Mouse (Mus musculus) retina, embryonic 14.5 days (tissue): Measurements from ENCODE around the gene Morf4l2.
"Not testable (repeated sequence)": the region's sequence is repeated elsewhere in the genome, so short reads cannot be mapped to it uniquely, and the experiment has no call there.

Source experiments
- DNase-seq: peaks from one replicate; pipeline ENCODE4 v3.0.0-alpha.2; 2015; ENCODE audit warnings: low spot score

The Morf4l2 gene

DNA sequence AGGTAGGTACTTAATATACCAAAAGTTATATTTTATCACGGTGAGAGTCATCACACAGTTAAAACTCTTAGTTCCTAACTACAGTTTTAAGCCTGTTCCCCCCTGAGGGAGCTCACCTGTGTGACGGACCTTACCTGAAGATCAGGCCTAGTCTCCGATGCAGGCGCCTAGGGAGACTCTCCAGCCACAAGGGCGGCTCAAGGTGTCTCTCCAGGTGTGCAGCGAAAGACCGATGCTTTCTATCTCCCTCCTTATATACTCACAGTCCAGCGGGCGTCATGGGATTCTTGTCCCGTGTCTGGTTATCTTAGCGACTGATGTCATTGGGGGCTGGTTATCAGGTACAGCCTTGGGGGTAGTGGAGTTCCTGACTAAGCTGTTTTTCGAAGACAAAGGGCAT lies at the start of gene Morf4l2:
Gene Morf4l2, minus strand, starts transcription at position 232 of the 400 bp plus-strand sequence.
- no peak for DNase-seq

DNA sequence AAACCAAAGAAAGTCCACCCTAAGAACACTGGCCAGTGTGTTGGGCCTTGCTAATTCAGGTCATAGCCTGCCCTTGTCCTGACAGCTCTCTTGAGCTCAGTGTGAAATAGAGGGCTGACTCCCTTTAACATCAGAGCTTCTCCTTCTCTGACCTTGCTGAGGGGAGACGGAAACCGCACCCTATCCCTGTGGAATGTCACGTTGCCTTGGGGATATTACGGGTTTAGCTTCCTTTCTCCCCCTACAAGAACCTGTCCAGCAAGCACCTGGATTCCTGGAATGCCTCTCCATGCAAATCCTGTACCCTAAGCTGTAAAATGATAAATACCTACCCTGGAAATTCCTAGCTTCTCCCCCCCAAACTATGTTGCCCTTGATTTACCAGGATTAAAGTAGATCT lies 46.0 kb upstream of the Morf4l2 start:
- DNase-seq: no peak

DNA sequence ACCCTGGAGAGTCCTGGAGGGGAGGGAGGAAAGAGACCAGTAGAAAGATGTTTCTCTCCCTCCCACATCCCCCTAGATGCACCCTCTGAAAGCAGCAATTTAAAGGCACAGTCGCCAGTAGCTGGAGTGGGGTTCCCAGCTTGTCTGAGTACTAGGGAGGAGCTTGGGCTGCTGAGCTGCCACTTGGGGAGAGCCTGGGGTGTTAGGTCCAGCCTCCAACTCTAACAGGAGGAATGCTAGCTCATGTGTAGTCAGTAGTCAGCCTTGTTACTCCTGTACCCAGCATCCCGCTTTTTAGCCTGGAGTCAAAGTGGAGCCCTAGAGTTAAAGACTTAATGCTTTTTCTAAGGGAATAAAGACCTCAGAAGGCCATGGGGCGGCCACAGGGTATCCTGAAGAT lies 36.6 kb upstream of the Morf4l2 start, which contains the start of gene Glra4:
Gene Glra4, minus strand, starts transcription at position 101 of the 400 bp plus-strand sequence.
- no peak for DNase-seq

DNA sequence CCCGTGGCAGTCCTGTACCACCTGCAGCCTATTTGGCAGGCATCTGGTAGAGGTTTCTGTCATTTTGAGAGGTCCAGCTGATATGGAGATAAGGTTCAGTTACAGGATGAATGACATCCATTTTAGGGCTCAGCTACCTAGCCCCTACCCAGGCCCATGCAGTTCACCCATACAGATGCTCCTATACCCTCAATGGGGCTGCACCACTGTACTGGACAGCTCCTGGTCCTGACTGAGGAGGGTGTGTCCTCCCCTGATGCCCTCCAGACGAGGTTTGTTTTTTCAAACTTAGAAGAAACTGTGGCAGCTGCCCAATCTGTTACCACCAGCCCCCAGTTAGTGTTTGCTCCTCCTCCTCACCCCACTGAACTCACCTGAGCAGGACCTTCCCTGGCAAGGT lies 35.8 kb upstream of the Morf4l2 start:
- no peak for DNase-seq

DNA sequence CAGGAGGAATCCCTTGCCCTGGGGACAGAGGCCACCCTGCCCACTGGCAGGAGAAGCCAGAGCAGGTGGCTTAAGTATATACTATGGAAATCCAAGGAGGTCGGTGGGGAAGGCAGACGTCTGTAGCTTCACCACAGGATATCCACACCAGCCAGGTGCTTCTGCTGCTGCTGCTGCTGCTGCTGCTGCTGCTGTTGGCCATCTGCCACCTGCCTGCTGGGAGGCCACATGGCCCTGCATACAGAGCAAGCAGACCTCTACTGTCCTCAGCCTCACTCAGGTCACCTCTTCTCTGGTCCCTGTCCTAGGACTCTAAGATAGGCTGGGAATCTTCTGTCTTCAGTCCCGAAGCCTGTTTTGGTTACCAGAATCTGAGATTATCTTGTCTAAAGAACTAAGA lies 34.6 kb upstream of the Morf4l2 start:
- DNase-seq: no peak

DNA sequence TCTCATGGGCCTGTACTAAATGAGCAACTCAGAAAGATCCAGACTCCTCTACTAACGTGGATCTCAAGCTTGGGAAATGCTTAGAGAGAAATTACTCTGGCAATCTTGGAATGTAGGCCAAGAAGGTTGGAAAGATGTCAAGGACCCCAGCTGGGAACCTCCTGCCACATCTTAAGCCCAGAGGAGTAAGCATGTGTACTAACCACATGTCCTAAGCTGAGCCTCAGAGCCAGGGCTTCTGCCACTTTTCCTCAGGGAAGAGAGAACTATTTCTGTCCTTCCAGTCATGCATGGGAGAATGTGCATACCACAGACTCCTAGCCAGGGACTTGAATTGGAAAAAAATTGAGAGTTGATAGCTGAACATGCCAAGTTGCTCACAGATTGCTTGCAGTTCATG lies 29.5 kb upstream of the Morf4l2 start:
- no peak for DNase-seq

DNA sequence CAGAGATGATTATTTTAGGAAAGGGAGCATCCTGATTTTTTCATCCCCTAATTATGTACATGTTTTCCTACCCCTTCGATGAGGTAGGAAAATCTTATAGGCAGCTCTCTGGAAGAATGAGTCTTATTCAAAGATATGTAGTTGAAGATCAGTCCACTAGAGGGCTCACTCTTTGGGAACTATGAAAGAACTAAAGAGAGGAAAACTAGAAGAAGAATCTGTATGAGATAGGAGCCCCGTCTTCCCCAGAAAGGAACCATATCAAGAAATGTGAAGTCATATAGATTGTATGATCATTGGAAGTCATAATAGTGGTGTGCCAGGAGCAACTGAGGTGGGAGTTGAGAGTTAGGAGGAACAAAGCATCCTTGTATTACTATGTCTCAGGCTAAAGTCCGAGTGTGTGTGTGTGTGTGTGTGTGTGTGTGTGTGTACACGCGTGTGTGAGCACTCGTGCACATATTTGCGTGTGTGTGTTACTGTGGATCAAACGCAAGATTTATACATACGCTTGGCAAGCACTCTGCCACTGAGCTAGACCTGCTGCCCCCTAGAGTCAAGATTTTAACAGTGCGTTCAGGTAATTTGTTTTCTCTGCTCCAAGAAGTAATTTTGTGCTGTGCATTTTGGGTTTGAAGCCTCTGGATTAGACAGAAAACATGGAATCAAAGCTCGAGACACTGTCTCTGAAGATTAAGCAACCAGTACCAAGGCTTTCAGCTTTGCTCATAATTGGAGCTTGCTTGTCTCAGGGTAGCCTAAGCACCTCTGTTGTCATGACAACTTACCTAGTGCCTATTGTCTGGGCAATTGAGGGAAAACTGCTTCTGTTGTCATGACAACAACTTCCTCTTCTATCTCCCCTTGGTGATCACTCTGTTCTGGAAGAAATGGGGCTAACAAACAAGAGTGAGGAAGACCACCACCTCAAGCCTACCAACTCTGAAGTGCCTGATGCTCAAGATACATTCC lies 17.9 kb upstream of the Morf4l2 start:
- peak; percentile 71 for DNase-seq

DNA sequence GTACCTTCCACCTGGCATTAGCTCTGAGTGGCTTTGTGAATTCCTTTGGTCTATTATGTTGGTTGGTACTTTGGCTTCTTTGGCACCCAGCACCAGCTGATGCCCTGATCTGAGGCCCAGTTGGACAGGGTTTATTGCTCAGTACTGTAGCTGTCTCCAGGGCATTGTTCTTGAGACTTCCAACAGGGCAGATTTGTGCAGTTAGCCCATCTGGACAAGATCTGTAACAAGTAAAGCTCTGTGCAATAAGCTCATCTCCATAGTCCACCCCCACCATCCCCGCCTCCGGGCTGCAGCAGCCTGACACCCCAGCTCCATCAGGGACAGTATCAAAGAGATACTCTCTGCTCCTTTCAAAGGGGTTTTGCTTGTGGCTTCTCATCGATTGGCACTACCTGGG lies 12.0 kb upstream of the Morf4l2 start:
- no peak for DNase-seq

DNA sequence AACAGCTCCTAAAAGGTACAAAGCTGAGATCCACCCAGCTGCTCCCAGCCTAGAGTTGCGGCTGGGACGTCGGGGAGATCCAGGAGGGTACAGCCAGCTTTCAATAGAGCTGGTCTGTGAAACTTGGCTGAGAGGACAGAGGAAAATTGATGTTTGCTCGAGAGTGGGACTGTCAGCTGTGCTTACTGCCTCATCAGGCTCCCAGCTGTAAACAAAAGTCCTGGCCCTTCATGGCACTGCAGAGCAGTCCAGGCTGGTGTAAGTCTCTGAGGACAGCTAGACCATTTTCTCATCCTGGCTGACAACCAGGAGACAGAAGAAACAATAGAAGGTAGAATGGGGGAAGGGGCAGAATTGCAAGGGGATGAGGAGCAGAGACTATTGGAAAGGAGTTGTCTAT lies 5.8 kb upstream of the Morf4l2 start:
- no peak for DNase-seq

DNA sequence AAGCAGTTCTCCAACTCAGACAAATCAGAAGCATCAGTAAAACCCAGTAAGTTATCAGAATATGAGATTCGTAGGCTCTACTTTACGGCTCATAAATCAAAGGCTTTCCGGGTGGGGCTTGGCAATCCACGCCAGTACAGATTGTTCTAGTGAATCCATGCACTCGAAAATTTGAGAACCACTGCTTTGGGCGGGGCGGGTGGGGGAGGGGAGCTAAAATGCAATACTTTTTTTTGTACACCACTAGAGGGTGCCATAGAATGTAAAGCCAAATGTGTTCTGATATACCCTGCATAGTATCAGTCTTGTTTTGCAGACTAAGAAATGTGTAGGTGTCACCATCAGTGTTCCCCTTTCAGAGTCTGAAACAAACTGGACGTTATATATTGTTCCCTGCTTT lies 1.2 kb upstream of the Morf4l2 start:
- peak; percentile 32 for DNase-seq

DNA sequence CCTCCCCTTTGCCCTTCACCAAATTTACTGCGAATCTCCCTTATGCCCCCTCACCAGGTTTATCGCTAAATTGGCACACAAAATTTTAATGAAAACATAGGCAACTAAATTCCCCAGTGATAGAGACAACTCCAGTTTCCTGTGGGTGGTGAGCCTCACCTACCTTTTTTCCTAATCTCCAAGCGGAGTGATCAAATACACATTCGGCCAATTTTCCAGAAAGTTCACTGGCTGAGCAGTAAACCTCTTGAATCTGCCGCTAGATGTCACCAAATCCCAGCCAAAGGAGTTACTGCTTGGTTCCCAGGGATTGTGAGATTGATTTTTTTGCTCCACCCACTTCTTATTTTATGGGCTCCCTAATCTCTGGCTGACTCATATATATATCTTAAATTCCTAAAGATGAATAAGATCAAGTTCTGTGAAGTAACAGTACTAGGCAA lies 808 bp downstream of the Morf4l2 start:
- peak; percentile 83 for DNase-seq

DNA sequence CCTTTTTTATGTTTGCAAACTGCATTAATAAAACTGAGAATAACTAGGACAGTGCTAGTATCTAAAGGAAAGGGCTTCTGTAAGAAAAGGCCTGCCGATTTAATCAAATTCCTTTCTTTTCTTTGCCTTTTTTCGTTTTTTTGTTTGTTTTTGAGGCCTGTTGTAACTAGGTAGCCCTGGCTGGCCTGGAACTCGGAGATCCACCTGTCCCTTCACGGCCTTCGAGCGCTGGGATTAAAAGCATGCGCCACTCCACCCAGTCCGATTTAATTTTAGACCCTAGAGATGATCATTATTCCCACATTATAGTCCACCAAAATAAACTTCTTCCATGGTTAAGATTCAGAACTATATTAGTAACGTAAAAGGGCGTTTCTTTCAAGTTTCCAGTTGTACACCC lies 1.2 kb downstream of the Morf4l2 start:
- no peak for DNase-seq

DNA sequence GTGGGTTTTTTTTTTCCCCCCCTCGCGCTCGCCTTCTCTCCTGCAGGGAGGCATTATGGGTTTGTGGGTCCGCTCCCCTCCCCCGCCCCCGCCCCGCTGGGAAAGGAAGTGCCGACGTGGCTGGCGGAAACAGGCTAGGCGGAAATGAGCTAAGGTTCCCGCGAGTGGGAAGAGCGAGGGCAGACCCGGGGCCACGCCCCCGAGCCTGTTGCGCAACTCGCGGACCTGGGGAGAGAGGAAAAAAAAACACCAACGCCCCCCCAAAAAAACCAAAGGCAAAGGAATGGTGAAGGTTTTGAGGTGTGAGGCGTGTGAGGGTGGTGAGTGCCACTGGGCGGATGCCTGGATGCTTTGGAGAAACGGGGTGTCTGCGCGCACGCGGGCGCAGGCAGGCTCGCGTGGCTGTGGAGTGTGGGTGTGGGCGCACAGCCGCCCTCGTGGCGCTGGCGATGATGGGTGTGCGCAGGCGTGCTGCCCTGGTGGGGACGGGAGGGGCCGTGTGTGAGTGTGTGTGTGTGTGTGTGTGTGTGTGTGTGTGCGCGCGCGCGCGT lies 1.8 kb downstream of the Morf4l2 start:
- peak; percentile 64 for DNase-seq

DNA sequence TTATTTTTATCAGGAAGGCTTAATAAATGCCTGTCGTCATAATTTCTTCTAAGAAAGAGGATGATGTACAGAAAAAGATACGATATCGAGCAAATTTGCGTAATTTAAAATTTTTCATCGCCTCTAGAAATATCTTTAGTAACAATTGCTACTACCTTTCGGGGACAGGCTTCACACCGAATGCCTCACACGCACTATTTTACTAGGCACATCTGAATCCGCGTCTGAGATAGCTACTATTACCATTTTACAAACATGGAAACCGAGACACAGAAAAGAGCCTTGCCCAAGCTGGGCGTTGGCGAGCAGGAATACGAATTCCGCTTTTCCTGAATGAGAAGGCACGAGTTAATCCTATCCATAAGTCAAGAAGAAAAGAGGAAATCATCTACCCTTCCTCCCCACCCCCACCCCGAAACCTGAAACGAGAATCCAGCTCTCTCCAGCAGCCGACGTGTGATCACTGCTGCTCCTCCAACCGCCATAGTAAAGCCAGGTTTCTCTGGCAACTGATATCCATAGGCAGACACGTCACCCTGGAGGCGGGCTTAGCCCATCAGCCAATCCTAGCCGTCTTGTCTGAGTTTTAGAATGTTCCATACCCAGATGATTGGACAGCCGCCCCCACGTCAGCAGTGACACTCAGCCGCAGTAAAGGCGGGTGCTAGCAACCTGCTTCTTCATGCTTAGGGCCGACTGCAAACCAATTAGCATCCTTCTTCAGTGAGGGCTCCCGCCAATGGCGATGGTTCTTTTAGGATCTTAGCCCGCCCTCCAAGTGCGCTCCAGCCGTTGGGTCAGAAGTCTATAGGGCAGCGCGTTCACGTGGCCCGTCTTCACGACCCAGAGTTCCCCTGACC lies 2.5 kb downstream of the Morf4l2 start:
- peak; percentile 93 for DNase-seq

DNA sequence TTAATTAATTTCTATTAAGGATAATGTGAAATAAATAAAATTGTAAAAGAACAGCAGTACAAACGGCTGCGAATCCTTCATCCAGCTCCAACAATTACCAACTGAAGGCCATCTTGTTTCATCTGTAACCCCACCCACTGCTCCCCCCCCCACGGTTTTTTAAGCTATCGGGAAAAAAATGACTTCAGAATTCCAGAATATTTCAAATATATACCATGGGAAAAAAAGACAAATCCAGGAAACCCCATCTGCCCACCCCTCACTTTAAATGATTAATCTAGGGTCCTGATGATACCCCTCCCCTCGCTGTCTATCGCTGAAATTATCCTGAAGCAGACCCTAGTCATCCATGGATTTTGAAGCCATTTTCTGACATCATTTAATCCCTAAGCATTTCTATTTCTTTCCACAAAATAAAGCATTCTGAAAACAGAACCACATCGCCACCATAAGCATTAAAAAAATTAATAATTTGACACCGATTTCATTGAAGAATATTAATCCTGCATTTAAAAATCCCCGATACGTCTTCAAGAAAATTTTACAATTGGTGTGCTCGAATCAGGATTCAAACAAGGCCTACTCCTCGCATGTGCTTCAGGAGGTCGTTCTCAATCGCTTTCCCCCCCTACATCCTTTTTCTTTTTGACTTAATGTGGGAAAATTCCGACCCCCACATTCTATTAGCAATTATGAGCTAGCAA lies 3.3 kb downstream of the Morf4l2 start:
- peak; percentile 36 for DNase-seq

DNA sequence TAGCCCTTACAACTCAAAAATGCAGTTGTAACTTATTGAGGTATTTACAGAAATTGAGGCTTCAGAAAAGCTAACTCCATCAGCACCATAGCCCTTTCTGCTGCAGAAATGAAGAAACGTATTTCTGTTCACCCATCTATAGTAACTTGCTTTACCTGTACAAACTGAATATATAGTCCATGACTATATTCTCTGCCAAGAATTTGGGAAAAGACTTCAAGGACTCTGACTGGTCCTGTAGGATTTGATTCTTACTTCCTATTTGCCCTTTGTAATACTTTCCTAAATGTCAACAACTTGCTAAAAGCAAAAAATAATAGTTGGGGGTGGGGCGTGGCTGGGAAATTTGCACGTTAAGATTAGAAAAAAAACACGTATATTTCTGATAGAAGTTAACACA lies 11.5 kb downstream of the Morf4l2 start:
- no peak for DNase-seq

DNA sequence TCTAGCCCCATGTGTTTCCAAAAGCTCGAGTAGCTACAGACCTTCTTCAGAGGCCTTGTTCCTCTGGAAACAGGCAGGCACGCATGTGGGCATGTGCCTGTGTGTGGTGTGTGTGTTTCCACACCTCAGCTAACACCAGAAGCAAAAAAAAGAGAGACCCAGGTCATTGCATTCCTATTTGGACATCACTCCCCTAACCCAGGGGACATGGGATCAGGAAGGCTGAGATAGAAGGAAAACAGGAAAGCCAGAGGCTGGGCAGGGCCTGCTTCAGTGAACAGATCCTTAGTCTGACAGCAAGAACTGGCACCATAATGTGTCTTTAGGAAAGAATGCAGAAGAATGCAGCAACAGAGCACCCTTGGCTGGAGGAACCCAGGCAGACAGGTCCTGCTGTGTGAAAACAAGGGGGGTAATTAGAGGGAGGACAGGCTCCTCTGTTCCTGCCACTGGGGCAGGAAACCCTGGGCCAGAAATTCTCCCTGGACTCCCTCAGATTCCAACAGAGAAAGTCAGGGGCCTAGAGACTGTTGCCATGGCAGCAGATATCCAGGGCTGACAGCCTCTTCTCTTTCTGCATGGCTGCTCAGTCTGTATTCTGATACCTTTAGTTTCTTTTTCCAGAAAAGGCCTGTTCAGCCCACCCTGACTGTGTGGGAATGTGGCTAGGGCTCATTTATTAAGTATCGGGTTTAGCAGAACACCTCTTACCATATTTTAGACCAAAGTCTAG lies 28.6 kb downstream of the Morf4l2 start:
- DNase-seq: not testable (repeated sequence)

DNA sequence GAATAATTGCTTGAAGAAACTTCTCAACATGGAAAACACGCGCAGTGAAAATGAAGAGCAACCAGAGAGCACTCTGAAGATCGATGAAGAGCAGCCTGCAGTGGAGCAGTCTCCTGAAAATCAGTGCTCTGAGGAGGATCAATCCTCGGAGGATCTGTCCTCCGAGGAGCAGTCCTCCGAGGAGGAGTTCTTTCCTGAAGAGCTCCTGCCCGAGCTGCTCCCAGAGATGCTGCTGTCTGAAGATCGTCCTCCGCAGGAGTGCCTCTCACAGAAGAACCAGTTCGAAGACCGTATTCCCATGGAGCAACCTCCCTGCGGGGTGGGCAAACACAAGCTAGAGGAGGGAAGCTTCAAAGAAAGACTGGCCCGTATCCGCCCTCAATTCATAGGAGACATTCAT lies 34.7 kb downstream of the Morf4l2 start:
- peak; percentile 16 for DNase-seq

DNA sequence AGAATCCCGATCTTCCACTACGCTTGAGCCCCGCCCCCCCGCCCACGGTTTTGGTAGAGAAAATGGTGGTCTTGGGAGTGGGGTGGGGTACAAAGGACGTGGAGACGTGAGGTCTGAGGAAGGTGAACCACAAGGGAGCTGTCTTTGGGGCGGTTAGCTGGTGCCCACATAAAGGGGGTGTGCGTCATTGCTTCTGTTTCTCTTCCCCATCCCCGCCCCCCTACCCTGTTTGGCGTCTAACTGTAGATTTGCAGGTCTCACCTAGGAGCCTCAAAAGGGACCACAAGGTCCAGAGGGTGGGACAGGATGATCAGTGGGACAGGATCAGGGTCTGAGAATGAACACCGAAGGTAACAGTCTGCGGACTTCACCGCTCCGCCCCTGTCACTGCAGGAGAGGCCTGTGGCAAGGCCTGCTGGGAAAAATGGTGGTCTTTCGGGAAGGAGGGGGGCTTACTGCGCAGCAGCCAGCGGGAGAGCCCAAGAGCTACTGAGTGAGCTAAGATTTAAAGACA lies 35.3 kb downstream of the Morf4l2 start:
- peak; percentile 71 for DNase-seq

DNA sequence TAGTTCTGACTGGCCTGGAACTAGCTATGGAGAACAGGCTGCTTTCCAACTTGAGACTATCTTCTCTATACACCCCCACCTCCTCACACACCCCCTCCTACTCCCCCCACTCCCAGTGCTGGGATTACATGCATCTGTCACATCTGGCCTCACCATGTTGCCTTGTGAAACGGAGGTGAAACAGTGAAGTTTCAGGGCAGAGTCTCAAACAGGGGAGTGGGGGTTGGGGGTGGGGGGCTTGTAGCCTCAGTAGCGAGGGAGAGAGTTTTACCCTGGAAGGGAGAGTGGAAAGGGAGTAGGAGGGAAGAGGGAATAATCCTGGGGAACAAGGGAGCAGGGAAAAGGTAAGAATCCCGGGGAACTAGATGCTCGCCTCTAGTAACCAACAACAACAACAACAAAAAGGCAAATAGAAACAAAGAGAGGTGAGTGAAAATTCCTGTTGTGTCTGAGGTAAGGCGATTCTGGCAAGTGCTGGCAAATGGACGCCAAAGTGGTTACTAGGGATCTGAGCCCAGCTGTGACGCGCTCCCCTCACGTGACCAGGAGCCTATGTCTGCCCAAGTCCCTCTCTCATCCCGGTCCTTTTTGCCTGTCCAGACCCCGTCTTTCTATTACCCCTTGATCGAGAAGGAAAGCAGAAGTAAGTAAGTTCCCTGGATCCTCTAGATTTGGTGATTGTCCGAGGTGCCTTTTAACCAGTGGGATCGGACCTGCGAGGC lies 35.9 kb downstream of the Morf4l2 start, which contains the start of gene Tceal1:
Gene Tceal1, plus strand, starts transcription at position 537 of the 722 bp plus-strand sequence.
- DNase-seq: peak; percentile 70
